In genomic region chr7:25627431-25628322, GRCm38 (mm10) we compare ENCODE assay signal across 9 mouse cellular contexts. TPM values are rescaled to one million over a fixed set of nuclear protein-coding genes. Genes with fewer than 3 reads are reported as not detected.
A peak's percentile ranks its signal among the peaks of the same experiment; 100 is the strongest.
DNase-seq lines count a peak whose midpoint lies in the region; ATAC-seq and TF ChIP-seq lines count a peak whose summit lies in the region.
"Had no signal": no experiment of that assay in that cellular context is flagged by ENCODE, and none has a peak within 500 bp of the region (broad histone marks: within the 10 kb centered on the region; RNA-seq: fewer than 3 reads in every experiment).

No protein-coding gene starts in this region.

- peak overlapping the region; percentile 72 for H3K27ac ChIP-seq in lung, embryonic 14.5 days (ENCODE audit: low read depth)

- no peak for TF ChIP-seq CTCF in lung, embryonic 14.5 days (IDR thresholded peaks at IDR 0.05; ENCODE audit: low read depth)

- ATAC-seq in lung, embryonic 14.5 days (ENCODE audit: insufficient read depth) = peak; percentile 87

- peak; percentile 76 for DNase-seq in R1 (ENCODE audit: low read depth, low spot score)
- DNase-seq in cerebellum, postnatal 25 days = peak; percentile 42 to 53
- DNase-seq in heart, adult 11 months = peak; percentile 99
- DNase-seq in kidney, adult 11 months = peak; percentile 57
- peak; percentile 79 for DNase-seq in lung, embryonic 14.5 days
- DNase-seq in ovary, adult 18-20 months (ENCODE audit: low spot score) = peak; percentile 72
- DNase-seq in urinary bladder, postnatal 36 days (ENCODE audit: low spot score in 2 of 2) = peak; percentile 79 to 87
- no peak for DNase-seq in left cerebral cortex, postnatal 25 days (ENCODE audit: low spot score in 2 of 2)

- H3K4me2 ChIP-seq in lung, embryonic 14.5 days = peak overlapping the region; percentile 74

- no peaks in the 10 kb centered on the region for H3K27me3 ChIP-seq in lung, embryonic 14.5 days (ENCODE audit: insufficient read depth, low read length)

- intact Hi-C loops in left cerebral cortex, postnatal 25 days (cut with DNase I) = no loop called here

- H3K4me1 ChIP-seq in lung, embryonic 14.5 days (ENCODE audit: insufficient read depth) = peaks cover 12% of the 10 kb centered on the region; the same call in 1 of the 2 replicates

- H3K4me3 ChIP-seq in lung, embryonic 14.5 days (ENCODE audit: low read depth, low read length) = peak overlapping the region; percentile 42

- WGBS in lung, embryonic 14.5 days = 10% methylated on average over 37 of the region's 38 CpGs

- no peaks in the 10 kb centered on the region for H3K9me3 ChIP-seq in lung, embryonic 14.5 days (ENCODE audit: low read depth, low read length)

- H3K9ac ChIP-seq in lung, embryonic 14.5 days = peak overlapping the region; percentile 48

- H3K36me3 ChIP-seq in lung, embryonic 14.5 days (ENCODE audit: insufficient read depth) = peaks cover 42% of the 10 kb centered on the region

RNA-seq across cellular contexts. Expression of gene B3gnt8, which starts 1.2 kb away (rescaled TPM):
- 3.5 and 4.0 TPM in 2 replicates for polyA plus RNA-seq in lung, embryonic 14.5 days (2014; fragmentation: Nextera tagmentation; extraction: Ambion mirVana)
- total RNA-seq in left cerebral cortex, postnatal 25 days (2021) = under 1 TPM; 0.34 to 0.82 TPM

RNA-seq across cellular contexts. Expression of gene Dmac2, which starts 8.5 kb away (rescaled TPM):
- 27.8 and 33.5 TPM in 2 replicates for polyA plus RNA-seq in lung, embryonic 14.5 days (2014; fragmentation: Nextera tagmentation; extraction: Ambion mirVana)
- total RNA-seq in left cerebral cortex, postnatal 25 days (2021) = 10 to 100 TPM; 45.7 to 45.9 TPM

RNA-seq across cellular contexts. Expression of gene Erich4, which starts 12.0 kb away (rescaled TPM):
- not detected in 2 replicates for polyA plus RNA-seq in lung, embryonic 14.5 days (2014; fragmentation: Nextera tagmentation; extraction: Ambion mirVana)
- total RNA-seq in left cerebral cortex, postnatal 25 days (2021) = not detected
- total RNA-seq: gastrocnemius, postnatal 4 days had no signal

RNA-seq across cellular contexts. Expression of gene Bckdha, which starts 31.1 kb away (rescaled TPM):
- polyA plus RNA-seq in lung, embryonic 14.5 days (2014; fragmentation: Nextera tagmentation; extraction: Ambion mirVana) = 40.2 and 42.1 TPM in 2 replicates
- total RNA-seq in left cerebral cortex, postnatal 25 days (2021) = 10 to 100 TPM; 31.8 to 33.8 TPM

RNA-seq across cellular contexts. Expression of gene Exosc5, which starts 31.3 kb away (rescaled TPM):
- 72.3 and 79.7 TPM in 2 replicates for polyA plus RNA-seq in lung, embryonic 14.5 days (2014; fragmentation: Nextera tagmentation; extraction: Ambion mirVana)
- 10 to 100 TPM; 24.0 to 24.4 TPM for total RNA-seq in left cerebral cortex, postnatal 25 days (2021)

Comparison
In these comparisons a context has a peak if more than half of its experiments do, and no peak if none do; other contexts are left out.
1. DNase-seq: peak in R1 (single experiment), cerebellum, postnatal 25 days (2 of 2), heart, adult 11 months (single experiment), kidney, adult 11 months (single experiment), lung, embryonic 14.5 days (single experiment), ovary, adult 18-20 months (single experiment) and urinary bladder, postnatal 36 days (2 of 2); none in left cerebral cortex, postnatal 25 days (0 of 2).